Mouse (Mus musculus) lung, postnatal 25 days (tissue): ENCODE results near the gene Laptm4a.
"Not testable (repeated sequence)": the region's sequence is repeated elsewhere in the genome, so short reads cannot be mapped to it uniquely, and the experiment has no call there.

Experiments used
- DNase-seq: peaks from one replicate; pipeline ENCODE4 v3.0.0; 2022; ENCODE audit warnings: low spot score

Laptm4a gene

GRCm38 (mm10) chr12:8912860-8913685 is 8.4 kb upstream of the Laptm4a start:
- DNase-seq = no peak

- DNase-seq = no peak
These were observed 7.6 kb upstream of the Laptm4a start for GRCm38 (mm10) chr12:8913701-8914340.

- DNase-seq = no peak
These were observed 5.1 kb upstream of the Laptm4a start for GRCm38 (mm10) chr12:8916378-8916777.

DNA sequence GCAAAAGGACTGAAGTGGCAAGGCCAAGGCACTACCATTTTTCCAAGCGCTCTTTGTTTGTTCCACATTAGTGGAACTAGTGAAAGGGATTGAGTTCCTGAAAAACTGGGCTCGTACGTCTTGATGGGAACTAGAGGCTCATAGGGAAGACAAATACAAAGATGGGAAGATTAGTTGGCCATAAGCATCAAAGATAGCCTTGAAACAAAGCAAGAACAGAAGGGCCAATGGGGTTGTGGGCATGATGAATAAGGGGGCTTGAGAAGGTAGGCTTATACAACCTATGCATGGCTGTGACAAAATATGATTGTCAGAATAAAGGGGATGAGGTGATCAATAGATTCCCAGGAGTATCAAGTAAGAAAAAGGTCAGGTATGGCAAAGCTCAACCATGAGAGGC is 2.2 kb upstream of the Laptm4a start:
- no peak for DNase-seq

DNA sequence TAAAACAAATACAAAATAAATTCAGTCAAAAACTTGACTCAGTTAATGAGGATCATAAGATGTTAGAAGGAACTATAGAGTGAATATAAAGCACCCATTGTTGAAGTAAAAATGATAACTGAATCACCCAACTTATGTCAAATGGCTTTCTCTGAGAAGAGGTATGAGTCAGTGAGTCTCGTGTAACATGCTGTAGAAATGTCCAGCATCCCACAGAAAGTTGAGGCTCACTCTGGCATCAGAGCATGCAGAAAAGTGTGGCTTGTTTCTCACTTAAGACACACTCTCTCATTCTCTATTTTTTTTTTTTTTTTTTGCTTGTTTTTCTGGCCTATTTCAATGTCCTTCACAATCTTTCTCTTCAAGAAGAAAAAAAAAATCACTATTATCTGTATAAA is 469 bp upstream of the Laptm4a start:
- no peak for DNase-seq

- no peak for DNase-seq
These were observed 1.1 kb downstream of the Laptm4a start for GRCm38 (mm10) chr12:8922369-8923124.

GRCm38 (mm10) chr12:8923125-8923410 is 1.6 kb downstream of the Laptm4a start:
- DNase-seq = no peak

GRCm38 (mm10) chr12:8923603-8924002 is 2.1 kb downstream of the Laptm4a start:
- DNase-seq = no peak

DNA sequence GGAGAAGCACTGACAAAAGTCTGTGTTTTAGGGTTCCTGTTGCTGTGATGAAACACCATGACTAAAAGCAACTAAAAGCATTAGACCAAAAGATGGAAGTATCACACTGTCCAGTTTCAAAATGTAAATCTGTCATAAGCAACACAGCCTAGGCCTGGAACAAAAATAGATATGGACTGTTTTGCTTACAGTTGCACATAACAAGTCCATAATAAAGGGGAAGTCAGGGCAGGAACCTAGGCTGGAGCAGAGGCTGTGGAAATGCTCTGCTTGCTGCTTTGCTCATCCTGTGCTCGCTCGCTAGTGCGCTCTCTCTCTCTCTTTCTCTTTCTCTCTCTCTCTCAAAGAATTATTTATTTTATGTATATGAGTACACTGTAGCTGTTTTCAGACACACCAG is 6.2 kb downstream of the Laptm4a start:
- peak; percentile 42 for DNase-seq

GRCm38 (mm10) chr12:8928766-8929165 is 7.3 kb downstream of the Laptm4a start:
- DNase-seq = no peak

DNA sequence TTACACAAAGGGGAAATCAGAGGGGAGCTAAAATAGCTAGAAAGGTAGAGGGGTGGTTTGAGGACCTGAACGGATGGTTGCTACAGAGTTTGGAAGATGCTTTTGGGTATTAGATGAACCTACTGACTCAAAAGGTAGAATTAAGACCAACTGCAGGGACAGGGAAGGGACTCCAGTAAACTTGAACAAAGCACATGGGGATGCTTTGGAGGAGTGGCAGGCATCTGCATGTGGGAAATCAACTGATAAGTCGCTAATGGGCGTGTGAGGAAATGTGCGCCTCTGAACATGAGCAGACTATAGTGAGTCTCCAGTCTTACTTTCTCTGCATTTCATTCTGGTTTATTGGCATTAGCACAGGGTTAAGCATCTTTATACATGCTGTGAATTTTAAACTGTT is 9.6 kb downstream of the Laptm4a start:
- DNase-seq = no peak

- DNase-seq = peak; percentile 39
These were observed 13.9 kb downstream of the Laptm4a start for GRCm38 (mm10) chr12:8935349-8935748.

GRCm38 (mm10) chr12:8936210-8936609 is 14.7 kb downstream of the Laptm4a start:
- not testable (repeated sequence) for DNase-seq

DNA sequence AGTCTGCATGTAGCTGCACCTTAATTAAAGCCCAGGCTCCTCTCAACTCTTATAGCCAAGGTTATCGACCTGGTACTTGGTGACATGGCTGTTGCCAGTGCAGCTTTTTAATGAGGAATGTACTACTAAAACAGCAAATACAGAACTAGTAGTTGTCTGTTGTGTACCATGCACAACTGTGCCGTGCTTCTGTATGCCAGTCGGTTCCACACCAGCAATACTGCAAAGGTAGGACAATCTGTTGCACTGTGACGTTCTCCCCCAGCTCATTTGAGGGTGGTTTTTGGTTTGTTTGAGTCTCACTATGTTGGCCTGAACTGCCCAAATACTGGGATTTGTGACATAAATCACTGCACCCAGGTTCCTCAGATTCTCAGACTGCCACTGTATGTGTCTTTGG is 18.0 kb downstream of the Laptm4a start:
- no peak for DNase-seq

DNA sequence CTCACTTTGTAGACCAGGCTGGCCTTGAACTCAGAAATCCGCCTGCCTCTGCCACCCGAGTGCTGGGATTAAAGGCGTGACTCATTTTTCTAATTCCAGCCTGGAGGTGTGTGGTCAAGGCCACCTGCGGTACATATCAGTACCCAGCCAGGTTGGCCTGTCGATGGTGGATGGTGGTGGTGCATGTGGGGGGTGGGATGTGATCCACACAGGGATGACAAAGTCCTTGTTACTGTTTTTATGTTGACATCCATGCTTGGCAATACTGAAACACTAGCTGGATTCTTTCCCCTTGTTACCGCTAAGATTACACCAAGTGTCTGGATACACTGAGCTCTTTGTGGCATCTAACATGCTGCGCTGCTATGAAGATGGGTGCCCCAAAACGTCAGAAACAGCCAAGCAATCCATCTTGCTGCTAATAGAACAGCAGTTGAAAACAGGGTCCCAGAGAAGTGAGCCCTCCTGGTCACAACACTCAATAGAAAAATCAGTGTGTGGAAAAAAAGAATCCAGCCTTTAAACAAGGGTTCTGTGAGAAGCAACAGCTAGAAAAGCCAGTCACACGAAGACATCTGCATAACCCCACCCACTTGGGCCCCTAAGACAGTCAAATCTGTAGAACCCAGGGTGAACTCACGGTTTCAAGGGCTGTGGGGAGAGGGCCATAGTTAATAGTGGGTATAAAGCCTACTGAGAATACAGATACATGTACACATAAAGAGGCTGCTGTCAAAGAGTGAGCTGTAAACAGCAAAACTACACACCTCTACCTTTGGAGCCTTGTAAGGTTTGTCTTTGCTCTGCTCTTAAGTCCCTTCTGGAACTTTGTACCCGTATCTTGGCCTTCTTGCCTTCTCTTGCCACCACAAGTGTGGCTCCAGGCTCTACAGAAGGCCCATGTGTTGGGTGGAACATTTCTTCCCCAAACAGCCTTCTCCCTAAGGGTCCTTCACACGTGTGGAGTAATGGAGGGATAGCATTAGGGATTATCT is 18.8 kb downstream of the Laptm4a start:
- no peak for DNase-seq

GRCm38 (mm10) chr12:8941131-8941615 is 19.7 kb downstream of the Laptm4a start:
- no peak for DNase-seq

- no peak for DNase-seq
These were observed 20.4 kb downstream of the Laptm4a start for GRCm38 (mm10) chr12:8941699-8942392.

- DNase-seq = no peak
These were observed 25.7 kb downstream of the Laptm4a start for GRCm38 (mm10) chr12:8947163-8947562.

DNA sequence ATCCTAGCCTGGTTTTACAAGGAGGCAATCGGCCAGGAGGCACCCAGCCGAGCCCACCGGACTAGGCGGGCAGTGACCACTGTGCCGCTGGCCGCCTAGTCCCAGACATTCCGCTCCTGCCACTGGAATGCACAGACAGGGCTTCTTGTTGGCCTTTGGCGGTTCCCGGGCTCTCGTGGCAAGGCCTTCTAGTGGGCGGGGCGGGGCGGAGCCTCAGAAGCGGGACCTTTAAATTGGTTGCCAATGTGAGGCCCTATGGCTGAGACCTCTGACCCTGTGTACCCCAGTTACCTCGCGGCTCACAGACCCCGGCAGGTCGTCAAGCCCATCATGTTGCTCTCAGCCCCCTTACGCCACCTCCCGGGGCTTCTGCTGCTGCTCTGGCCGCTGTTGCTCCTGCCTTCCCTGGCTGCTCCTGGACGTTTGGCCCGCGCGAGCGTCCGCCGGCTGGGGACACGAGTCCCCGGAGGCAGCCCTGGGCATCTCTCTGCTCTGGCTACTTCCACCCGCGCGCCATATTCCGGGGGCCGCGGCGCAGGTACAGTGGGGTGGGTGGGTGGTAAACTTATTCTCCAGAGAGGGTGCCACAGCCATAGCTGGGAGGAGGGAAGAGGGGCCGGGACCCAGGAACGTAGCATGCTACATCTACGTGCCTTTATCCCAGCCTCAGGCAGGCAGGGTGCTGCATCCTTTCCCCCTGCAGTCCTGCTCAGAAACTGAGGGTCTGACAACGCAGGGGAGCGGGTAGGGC is 26.4 kb downstream of the Laptm4a start, which contains the start of gene Matn3:
Matn3 (plus strand) TSS at position 216 of the 751 bp plus-strand sequence.
- peak; percentile 83 for DNase-seq

- no peak for DNase-seq
These were observed 31.7 kb downstream of the Laptm4a start for GRCm38 (mm10) chr12:8953136-8953535.
